Mouse (Mus musculus) CH12F3 (cell line): Measurements from ENCODE around the gene Erlin1.

Experiments used
- in situ Hi-C: fragments of 300-500 bp; cut with MboI; formaldehyde crosslinking; loops from 2 replicates; pipeline ENCODE4 v1.14.3; 2020; ENCODE audit warnings: low sequenced_read_pairs

The Erlin1 gene

GRCm38 (mm10) chr19:44000061-44000460, 69.5 kb downstream of the Erlin1 start:
- in situ Hi-C loops = no loop called here

GRCm38 (mm10) chr19:43998802-43999527, 70.6 kb downstream of the Erlin1 start:
- in situ Hi-C loops = no loop called here

GRCm38 (mm10) chr19:43998101-43998500, 71.5 kb downstream of the Erlin1 start:
- in situ Hi-C loops = no loop called here

GRCm38 (mm10) chr19:43995427-43995826, 74.2 kb downstream of the Erlin1 start:
- in situ Hi-C loops = no loop called here

GRCm38 (mm10) chr19:43992464-43992863, 77.1 kb downstream of the Erlin1 start:
- in situ Hi-C loops = no loop called here

GRCm38 (mm10) chr19:43990362-43990761, 79.2 kb downstream of the Erlin1 start:
- in situ Hi-C loops = no loop called here

- in situ Hi-C loops = no loop called here
Observed at GRCm38 (mm10) chr19:43986069-43986794, 83.4 kb downstream of the Erlin1 start, which contains the start of gene Cpn1. Gene Cpn1 (minus strand): TSS chr19:43986556.
